Mouse (Mus musculus) liver, adult (tissue): Measurements from ENCODE around the gene Rps6kb2.

Source experiments
- GATA4 ChIP-seq: IDR thresholded peaks from 2 replicates; pipeline ENCODE4 v1.6.1; 2014; ENCODE audit warnings: mild to moderate bottlenecking, low read length; ENCODE audit not compliant: insufficient replicate concordance

Gene Rps6kb2

GRCm38 (mm10) chr19:4194021-4194724 lies 31.0 kb upstream of the Rps6kb2 start:
- TF ChIP-seq GATA4 = no peak

DNA sequence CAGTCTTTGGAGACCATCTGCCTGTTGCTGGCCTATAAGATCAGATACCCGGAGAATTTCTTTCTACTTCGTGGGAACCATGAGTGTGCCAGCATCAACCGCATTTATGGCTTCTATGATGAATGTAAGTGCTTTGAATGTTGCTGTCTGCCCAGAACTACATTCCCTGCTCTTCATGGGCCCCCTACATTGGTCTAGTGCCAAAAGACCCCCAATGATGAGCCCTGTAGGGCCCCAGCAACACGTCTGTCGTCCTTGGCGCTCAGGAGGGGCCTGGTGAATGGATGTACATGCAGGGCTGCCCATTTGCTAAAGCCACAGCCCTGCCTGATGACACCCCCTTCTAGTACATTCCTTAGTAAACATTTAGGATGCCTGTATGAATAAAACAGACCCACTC lies 30.0 kb upstream of the Rps6kb2 start:
- TF ChIP-seq GATA4 = no peak

- TF ChIP-seq GATA4 = no peak
Observed at GRCm38 (mm10) chr19:4192251-4192985, 29.3 kb upstream of the Rps6kb2 start.

GRCm38 (mm10) chr19:4191528-4192250 lies 28.5 kb upstream of the Rps6kb2 start, which contains the start of gene Ppp1ca:
Gene Ppp1ca (plus strand): TSS chr19:4192065.
- no peak for TF ChIP-seq GATA4

- no peak for TF ChIP-seq GATA4
Observed at GRCm38 (mm10) chr19:4190831-4191334, 27.7 kb upstream of the Rps6kb2 start, which contains the start of gene Tbc1d10c. Gene Tbc1d10c (minus strand): TSS chr19:4191284.

- TF ChIP-seq GATA4 = no peak
Observed at GRCm38 (mm10) chr19:4189051-4189620, 26.0 kb upstream of the Rps6kb2 start.

- TF ChIP-seq GATA4 = no peak
Observed at GRCm38 (mm10) chr19:4187303-4187702, 24.1 kb upstream of the Rps6kb2 start.

DNA sequence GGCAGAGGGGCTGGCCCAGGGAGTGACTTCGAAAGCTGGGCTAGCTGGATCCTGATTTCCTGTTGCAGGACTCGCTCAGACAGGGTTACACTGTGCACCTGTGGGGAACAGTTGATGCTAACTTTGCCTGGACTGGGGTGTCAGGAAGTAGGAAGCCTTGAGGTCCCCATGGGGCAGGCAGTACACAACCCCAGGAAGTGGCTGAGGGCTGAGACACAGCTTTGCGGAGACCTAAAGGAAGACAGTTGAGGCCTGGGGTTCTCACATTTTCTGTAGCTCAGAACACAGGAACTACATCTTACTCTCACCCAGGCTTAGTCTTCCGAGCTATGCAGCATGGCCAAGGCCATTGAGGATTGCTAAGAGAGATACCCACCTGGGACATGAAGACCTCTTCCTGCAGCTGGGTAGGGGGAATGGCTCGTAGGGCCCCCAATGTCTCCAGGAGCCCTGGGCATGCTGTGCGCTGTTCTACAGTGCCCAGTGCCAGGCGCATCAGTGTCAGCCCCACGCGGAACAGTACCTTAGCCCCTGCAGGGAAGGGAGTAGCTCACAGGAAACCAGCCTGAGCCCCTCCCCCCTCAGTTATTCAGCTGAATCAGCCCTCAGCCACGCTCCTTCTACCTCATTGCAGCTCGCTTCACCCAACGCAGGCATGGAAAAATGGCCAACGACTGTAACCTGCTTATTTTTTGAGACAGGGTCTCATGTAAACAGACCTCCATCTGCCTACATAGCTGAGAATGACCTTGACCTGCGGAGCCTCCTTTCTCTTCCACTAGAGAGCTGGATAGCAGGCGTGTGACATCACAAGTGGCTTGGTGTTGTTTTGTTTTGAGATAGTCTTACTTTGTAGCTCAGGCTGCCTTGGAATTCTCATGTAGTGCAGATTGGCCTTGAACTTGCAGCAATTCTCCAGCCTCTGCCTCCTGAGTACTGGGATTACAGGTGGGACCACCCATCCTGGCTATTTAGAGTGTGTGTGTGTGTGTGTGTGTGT lies 22.1 kb upstream of the Rps6kb2 start:
- no peak for TF ChIP-seq GATA4

GRCm38 (mm10) chr19:4183689-4184088 lies 20.5 kb upstream of the Rps6kb2 start:
- TF ChIP-seq GATA4 = no peak

DNA sequence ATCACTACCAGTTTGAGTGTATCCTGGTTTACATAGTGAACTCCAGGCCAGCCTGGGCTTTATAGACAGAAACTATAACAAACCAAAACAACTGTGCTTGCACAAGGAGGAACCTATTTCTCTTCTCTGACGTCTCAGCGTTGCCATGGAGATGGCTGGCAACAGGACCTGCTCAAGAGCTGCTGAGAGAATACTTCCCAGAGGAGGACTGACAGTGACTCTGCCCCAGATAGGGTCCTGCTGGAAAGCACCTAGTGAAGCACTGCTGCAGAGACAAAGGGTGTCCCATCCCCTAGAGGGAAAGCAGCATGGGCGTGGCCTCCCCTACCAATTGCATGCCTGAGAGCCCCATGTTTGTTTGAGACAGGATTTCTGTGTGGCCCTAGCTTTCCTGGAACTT lies 18.7 kb upstream of the Rps6kb2 start:
- TF ChIP-seq GATA4 = no peak

- TF ChIP-seq GATA4 = no peak
Observed at GRCm38 (mm10) chr19:4180411-4180810, 17.3 kb upstream of the Rps6kb2 start.

DNA sequence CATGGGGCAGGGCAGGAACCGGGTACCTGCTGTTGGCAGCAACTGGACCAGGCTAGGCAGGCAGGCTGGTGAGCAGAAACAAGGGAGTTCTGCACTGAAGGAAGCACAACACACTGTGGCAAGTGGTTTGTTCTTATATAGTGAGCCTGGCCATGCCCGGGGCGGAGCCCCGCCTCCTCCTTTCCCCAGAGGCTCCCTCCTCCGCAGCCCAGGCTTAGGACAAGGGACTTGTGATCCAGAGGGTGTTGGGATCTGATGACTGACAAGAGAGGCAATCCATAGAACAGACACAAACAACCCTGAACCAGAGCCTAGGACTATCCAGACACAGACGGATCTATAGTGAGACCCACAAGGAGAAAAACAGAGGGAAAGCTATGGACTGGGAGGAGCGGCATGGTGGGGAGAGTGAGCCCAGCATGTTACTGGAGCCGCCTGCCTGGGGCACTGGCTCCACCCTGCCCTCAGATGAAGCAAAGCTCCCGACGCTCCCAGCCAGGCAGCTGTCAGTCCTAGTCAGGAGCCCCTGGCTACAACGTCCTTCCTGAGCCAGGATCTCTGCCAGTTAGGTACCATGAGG lies 12.3 kb upstream of the Rps6kb2 start, which contains the start of gene Carns1:
TSS of gene Carns1 (minus strand) at position 112 of the 580 bp plus-strand sequence.
- TF ChIP-seq GATA4 = no peak

DNA sequence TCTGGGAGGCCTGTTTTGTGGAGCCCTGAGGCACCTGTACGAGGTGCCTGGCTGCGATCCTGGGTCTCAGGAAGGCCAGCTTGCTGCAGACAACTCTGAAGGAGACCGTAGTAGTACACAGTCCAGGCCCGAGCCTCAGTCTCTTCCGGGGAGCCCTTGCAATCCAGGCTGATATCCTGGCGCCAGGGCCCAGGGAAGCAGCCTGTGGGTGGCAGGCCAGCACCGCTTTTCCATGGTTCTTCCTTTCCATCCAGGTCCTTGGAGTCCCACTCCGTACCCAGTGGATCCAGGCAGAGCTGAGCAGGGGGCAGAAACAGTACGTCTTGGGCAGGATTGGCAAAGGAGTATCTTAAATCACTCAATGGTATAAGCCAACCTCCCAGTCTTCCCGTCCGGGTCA lies 9.8 kb upstream of the Rps6kb2 start:
- TF ChIP-seq GATA4 = no peak

- no peak for TF ChIP-seq GATA4
Observed at GRCm38 (mm10) chr19:4171393-4172290, 8.5 kb upstream of the Rps6kb2 start.
